Mouse (Mus musculus): ENCODE measurements at regions not wholly inside any gene's neighbourhood (a gene's known extent, or its start where the extent isn't known, plus 50 kb on each side); places are given as distances from the start of the nearest gene placed in this dataset.

DNA sequence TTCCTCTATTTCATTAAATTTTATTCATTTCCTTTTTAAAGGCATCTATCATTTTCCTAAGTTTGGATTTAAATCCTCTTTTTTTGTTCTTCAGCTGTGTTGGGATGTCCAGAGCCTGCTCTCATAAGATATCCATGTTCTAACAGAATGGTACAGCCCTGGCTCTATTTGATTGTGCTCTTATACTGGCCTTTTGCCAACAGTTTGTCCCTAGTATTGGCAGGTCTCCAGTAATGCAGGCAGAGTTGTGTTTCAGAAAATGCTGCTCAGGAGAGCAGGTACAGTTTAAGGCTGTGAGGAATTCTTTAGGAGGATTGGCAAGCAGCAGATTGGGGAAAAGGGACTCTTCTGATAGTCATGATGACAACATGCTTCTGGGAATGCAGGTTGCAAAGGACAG lies 797.1 kb upstream of the Slit2 start:
- no peak for DNase-seq (ENCODE audit: low read depth)

DNA sequence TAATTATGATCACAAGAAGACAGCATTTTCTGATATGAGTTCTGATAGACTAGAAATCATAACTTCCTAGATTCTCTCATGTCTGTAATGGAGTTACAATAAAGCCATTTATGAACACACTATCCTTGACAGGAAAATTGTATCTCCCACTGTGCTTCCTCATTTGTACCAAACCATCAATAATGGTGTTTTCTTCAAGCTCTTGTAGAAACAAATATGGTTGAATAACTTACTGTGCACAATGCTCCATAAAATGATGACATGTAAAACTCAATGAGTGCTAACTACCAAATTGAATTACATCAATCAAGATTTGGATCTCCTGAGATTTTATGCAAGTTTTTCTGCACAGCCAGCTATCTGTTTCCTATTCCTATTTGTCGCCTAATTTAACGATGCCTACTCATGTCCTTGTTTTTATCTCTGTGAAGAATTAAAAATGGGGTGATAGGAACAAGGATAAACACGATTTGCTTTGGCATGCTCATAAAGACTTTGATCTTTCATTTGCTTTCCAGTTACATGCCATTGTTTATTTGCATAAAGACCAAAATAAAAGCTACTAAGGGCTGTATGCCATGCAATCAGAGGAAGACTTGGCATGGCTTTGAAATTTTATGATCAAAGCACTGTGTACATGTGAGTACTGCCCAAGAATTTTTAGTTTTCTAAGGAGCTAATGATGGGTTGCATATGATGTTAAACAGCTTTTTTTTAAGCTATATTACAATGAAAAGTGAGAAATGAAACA lies 780.6 kb upstream of the Slit2 start:
- DNase-seq (ENCODE audit: low read depth), result no peak

DNA sequence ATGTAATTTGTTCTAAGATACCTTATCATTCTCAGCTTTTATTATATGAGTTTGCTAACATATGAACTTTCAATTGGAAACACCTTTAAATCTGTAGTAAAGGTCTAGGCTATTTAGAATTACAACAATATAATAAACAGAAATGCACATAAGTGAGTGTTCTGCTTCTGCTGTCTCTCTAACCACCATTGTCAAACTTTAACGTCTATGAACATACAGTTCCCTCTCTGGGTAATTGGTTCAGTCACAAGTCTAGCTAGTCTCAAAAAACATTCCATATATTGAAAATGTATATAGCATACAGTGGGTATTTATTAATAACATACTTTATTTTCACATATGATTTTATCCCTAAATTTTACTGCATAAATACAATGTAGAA lies 780.0 kb upstream of the Slit2 start:
- DNase-seq (ENCODE audit: low read depth), result no peak

DNA sequence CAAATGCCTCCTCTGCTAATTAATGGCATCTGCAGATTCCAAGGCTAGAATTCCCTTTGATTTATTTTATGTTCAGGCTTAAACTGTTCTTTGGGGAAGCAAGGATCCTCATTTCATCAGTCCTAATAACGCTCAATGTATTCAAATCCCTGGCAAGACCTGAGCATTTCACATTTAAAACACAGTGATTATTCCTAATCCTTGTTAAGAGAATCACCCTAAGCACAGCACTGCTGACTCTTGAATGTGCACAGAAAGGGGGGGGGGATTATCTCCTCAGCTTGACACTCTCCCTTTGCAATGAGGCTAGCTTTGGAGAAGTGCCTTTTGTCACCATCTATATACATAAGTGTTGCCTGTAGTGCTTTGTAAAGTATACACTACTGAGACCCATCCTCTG lies 772.4 kb upstream of the Slit2 start:
- DNase-seq (ENCODE audit: low read depth), result no peak

DNA sequence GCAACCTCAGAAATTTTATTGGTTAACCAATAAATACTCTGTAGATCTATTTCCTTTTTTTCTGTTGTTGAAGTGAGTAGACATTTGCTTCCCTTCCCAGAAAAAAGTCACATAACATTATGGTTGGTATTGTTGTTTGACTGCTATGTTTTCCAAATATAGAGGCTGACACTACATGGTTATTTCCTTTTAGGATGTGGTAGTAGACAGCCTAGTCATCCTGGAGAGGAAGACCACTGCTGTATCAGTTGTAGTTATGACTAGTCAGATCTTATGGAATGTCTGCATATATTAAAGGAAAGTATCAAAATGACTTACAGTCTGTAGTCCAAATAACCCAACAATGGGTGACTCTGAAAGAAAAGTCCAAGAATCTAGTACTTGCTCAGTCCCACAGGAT lies 767.5 kb upstream of the Slit2 start:
- no peak for DNase-seq (ENCODE audit: low read depth)

DNA sequence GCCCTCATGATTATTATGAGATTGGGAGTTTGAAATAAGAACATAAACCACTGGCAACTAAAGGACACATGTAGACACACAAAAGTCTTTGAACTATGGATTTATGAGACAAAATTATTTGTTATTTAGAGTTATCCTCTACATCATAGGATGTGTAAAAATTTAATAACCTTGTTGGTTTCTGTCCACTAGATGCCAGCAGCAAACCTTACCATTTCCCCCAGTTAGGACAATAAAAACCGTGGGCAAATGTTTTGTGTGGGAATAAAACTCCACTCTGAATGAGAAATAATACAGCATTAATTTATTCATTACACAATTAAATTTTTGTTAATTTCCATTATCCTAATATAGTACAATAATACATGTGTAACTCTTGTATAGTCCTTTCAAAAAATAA lies 757.7 kb upstream of the Slit2 start:
- no peak for DNase-seq (ENCODE audit: low read depth)

DNA sequence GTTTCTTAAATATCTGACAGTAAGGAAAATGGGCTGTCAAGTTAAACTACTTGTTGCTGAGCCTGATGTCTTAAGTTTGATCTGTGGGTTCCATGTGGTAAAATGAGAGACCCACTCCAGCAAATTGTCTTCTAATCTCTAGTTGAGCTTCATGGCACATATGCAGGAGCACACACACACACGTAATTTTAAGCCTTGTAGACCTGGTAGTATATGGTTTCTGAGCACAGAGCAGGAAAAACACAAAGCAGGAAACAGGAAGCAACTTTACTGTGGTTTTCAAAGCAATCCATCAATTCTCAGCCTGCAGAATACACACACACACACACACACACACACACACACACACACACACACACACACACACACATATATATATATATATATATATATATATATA lies 746.8 kb upstream of the Slit2 start:
- DNase-seq (ENCODE audit: low read depth), result no peak

DNA sequence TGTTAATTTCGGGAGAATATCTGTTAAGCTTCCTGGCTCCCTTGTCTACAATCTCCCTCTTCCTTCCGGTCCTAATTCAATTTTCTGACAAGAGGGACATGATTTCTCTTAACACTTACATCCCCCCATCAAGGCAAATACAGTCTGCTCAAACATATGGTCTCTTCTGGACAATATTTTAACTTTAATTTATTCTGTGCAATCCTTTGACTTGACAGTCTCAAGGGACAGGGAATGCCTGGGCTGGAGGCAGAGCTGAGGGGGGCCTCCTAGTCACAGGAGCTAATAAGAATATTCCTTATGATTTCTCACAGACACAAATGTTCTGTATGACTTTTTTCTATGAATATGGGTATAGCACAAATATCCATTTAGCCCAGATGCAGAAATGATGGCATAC lies 742.9 kb upstream of the Slit2 start:
- no peak for DNase-seq (ENCODE audit: low read depth)

DNA sequence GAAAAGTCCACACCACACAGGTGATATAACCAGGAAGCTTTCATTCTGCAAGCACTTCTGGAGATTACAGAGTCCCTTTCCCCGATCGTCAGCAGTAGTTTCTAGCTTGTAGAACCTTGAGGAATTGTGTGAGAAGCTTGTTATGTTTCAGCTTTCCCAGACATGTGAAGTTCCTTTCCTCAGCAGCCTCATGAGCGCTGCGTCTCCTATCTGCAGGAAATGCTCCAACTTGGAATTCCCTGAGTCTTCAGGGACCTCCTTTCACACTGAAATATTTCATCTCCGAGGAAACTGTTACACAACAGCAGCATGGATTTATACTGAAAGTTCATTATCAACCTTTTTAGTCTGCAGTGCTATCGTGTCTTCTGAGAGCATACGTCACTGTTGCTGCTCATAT lies 742.4 kb upstream of the Slit2 start:
- no peak for DNase-seq (ENCODE audit: low read depth)

DNA sequence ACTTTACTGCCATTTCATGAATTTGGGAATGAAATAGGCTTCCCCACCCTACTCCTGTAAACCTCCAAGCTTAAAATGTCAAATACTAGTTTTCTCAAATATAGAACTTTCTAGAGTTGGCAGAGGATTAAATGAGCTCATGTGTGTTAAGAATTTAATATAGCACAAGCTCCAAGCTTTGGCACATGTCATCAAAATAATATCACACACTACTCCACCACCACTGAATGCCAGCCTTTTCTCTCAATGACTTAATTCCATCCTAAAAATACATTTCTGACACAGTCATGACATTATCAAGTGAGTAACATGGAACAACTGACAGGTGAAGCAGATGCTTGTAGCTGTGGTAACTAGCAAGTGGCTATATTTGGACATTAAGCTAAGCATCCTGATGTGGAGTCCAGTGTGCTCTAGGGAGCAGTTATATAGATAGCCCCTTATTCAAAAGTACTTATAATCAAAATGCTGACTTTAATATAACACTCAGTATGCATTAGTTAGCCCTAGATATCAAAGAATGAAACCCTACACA lies 728.0 kb upstream of the Slit2 start:
- DNase-seq (ENCODE audit: low read depth), result no peak

DNA sequence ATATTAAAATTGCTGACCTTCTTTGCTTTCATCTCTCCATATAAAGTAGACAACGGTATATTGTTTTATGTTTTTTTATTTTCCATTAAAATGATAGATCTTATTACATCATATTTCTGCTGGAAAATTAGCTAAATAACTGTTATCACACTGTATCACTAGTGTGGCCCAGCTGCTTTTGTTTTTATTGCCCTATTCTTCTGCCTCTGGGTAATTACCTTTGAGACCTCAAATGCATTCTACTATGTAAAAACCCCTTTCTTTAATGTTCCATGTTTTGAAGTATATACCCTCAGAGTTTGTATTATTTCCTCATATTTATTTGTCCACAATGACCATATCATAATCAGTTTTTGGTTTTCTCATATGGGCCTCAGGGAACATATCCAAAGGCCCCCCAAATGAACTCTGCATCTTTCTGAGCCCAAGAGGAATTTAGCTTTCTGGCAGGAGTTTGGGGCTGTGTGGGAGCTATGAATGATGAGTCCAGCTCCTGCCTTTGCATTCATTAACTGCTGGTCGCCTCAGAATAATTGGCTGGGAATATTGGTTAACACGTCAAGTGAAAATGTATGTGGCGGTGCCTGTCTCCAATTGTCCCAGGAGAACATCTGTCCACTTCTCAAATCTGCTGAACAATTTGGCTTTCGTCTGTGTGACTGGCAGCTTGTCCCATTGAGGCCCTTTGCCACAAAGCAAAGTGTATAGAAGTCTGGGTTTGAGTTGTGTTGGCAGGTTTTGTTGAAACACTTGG lies 721.1 kb upstream of the Slit2 start:
- DNase-seq (ENCODE audit: low read depth), result no peak

DNA sequence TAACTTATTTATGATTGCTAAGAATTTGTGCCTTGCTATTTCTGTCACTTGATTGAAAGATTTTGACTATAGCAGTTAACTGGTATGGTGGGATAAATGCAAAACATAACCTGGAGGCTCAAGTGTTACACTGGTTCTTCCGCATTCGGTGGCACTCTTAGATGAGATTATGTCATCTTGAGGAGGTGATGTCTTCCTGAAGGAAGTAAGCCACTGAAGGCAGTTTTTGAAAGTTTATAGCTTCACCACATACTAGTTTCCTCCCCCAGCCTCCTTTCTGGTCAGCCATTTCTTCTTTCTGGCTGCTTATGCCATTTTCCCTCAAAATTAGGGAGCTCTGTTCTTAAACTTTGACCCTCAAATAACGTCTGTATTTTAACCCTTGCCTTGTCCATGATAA lies 710.3 kb upstream of the Slit2 start:
- DNase-seq (ENCODE audit: low read depth), result no peak

DNA sequence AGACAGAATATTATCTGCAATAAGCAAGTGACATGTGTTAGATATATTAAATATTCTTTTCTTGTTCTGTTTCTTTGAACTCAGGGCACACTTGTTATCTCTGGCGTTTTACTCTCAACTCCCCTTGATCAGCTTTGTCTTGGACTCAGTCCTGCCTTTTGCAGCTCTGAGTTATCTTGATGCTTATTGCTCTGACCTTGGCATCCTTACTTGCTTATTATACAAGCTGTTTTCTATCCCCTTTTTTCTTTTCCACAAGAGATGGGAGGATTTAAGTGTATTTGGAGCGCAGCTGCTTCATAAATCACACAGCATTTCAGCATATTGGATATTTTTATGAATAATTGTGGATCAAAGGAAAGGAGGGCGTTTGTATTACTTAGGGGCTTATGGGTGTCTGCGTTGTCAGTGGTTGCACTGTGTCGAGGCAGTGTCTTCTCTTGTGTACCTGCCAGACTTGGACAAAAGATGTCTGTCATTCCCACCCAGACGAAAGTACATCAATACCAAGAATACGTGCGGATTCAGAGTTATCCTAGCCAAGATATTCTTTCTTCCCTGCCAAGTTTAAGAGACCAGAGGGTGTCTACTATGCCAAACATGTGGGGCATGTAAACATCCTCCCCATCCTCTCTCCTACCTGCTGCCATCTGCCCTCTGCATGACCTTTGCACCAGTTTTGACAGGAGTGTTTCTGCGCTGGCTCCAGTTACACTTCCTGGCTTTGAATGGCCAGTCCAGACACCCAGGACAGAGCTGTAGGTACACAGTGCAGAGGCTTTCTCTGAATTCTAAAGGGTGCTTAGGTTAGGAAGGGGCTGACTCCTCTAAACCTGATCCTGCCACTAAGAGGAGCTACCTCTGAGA lies 709.3 kb upstream of the Slit2 start:
- DNase-seq (ENCODE audit: low read depth), result no peak

DNA sequence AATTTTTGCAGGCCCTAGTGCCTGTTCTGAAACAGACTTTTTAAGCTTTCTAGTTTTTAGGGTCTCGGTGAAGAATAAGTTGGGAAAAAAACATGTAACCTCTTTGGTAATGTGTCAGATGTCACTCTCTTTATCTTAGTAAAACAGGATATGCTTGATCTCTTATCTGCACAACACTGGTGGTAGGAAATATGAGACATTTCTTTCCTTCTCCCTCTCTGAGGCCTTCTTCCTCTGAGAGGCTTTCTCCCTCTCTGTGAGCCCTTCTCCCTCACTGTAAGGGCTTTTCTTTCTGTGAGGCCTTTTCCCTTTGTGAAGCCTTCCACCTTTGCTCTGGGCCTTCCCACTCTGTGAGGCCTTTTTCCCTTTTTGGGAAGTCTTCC lies 708.7 kb upstream of the Slit2 start:
- DNase-seq (ENCODE audit: low read depth), result no peak

DNA sequence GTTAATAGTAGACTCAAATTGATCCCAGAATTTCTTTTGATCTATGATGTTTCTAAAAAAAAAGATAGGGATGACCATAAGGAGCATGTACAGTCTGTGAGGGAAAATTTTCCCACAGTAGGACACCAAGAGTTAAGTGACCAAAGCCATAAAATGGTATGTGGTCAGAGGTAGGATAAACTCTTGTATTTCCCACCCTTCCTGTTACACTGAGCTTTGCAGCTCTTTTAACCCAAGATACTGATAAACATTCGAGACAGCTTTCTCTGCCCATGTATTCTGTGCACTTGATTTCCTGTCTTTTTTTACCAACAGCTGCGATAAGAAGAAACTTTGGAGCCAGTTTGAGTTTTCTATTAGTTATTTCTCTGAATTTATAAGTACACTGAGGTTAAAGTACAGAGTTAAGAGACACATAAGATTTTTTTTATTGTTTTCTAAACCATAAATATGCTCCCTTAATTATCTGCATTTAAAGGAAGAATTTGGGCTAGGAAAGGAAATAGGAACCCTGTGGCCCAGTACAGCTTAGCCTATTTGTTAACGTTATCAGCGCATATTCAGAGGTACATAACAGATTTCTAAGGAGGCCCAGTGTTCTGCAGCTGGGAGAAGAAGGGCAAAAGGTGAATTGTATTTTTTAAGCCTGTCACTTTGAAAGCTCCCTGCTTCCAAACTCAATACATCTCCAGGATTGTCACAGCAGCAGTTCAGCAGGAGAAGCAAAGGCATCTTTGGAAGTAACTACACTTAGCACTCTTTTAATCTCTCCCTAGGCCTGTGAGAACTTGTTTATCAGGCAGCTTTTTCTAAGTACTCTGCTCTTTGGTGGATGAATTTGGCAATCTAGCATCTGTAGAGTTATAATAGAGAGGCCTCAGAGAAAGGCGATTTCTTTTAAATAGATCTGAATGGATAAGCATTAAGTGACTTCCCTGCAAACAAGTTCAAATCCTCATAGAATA lies 706.4 kb upstream of the Slit2 start:
- DNase-seq (ENCODE audit: low read depth), result no peak

DNA sequence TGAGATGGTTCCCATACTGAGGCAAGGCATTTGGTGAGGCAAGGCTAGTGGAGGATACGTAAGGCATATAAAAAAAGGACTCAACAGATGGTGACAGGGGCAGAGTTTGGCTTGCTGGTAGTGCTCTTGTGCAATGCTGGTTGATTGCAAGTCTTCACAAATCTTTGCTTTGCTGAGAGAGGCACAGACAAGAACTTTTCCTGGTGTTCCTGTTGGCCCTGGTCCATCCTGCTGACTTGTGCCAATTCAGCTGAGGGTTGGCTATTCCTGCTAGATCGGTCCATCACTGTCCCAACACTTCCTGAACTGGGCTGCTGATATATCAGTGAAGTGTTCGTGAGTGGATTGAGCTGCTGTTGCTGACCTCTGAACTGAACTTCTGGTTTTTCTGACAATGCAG lies 703.3 kb upstream of the Slit2 start:
- DNase-seq (ENCODE audit: low read depth), result peak; percentile 97

DNA sequence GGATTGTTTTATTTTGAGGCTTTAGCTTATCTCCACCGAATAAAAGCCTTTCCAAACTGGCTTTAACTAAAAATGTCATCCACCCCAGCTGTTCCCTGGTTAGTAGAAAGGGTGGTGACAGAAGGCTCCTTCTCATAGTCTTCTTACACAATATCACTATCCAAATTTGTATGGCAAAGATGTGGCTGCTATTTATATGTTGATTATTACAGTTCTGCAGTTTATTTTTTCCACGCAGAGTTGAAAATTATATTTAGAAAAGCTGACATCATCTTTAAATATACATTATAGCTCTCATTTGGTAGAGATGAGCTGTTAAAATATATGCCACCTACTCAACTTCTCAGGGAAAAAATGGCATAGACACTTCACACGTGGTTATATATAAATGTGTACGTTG lies 683.3 kb upstream of the Slit2 start:
- no peak for DNase-seq (ENCODE audit: low read depth)

DNA sequence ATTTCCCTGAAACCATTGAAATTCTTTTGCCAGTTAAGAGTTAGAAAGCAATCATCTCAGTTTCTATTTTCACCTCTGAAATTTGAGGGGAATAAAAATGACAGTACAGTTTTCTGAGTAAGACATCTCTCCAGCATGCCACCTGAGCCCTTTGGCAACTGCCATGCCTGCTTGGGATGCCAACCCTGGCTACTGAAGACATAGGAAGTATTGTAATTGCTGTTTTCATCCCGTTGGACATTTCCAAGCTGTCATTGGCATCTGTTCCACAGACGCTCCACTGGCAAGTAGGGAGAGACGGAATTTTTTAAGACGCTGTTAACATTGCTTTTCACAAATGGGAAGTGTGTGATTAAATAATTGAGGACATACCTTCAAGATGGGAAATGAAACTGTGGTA lies 665.4 kb upstream of the Slit2 start:
- no peak for DNase-seq (ENCODE audit: low read depth)

DNA sequence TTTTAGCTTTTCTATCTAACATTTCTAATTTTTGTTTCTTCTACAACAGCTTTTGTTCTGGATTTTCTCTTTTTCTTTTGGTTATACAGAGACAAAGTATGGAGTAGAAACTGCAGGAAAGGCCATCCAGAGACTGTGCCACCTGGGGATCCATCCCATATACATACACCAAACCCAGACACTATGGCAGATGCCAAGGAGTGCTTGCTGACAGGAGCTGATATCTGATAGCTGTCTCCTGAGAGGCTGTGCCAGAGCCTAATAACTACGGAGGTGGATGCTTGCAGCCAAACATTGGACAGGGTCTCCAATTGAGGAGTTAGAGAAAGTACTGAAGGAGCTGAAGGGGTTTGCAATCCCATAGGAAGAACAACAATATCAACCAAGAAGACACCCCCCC lies 664.8 kb upstream of the Slit2 start:
- DNase-seq (ENCODE audit: low read depth), result no peak

DNA sequence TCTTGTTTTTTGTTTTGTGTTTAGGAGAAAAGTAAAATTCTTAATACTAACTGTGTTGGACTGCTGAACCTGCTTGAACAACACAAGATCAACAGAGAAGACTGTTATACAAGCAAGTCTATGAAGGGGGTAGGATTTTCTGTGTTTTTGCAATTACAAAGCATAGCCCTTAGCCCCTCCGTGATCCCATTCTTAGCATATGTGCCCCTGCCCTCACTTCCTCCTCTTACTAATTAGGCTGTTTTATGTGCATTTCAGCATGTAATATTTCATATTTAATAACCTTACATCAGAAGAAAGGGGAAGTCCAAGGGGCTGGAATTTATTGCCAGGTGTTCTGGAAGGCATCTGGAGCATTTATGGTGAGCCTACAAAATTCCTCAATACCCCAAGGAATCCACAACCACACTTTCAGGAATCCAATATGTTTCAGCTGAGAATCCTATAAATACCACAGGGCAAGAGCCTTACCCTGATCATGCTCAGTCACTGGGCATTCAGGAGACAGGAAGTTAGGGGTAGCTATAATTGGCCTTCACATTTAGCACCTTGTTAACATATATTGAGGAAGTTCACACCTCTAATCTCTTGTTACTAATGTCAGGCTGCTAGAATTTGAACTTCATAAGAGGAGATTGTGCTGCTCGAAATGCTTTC lies 660.3 kb upstream of the Slit2 start:
- DNase-seq (ENCODE audit: low read depth), result no peak

DNA sequence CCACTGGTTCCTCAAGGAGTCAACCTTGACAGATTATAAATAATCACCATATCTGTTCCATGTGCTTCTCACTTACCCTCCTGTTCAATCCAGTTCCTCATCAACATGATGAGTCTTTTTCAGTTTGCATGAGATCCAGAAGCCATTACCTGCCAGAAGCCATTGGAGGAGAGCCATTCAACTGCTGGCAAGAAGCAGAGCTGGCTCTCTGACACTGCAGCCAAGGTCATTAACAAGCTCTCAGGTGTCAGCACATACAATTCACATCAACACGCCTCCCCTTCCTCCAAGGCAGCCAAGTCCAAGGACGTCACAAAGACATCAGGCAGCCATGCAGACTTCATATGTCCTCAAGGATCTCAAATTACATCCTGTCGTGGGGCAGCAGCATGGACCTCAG lies 648.6 kb upstream of the Slit2 start:
- DNase-seq (ENCODE audit: low read depth), result no peak
